Mouse (Mus musculus) liver, embryonic 12.5 days (tissue): ENCODE data around the gene Synpo2l. TPM values are rescaled to one million over a fixed set of nuclear protein-coding genes. Genes with fewer than 3 reads are reported as not detected.
"Not testable (repeated sequence)": the region's sequence is repeated elsewhere in the genome, so short reads cannot be mapped to it uniquely, and the experiment has no call there.

Experiments used
- ATAC-seq: fragments of 200-750 bp; cut with Nextera tagmentation; 2 replicates; pipeline ENCODE4 v1.8.0; 2017; ENCODE audit warnings: moderate number of reproducible peaks, mild to moderate bottlenecking, moderate library complexity
- H3K27ac ChIP-seq: fragments of 300-500 bp; sonication (generic); 2 replicates; pipeline ENCODE4 v1.5.1; 2016; ENCODE audit warnings: mild to moderate bottlenecking
- H3K27me3 ChIP-seq: fragments of 300-500 bp; sonication (generic); replicated peaks from 2 replicates; pipeline ENCODE4 v1.6.1; 2016; ENCODE audit warnings: mild to moderate bottlenecking, moderate library complexity
- H3K36me3 ChIP-seq: fragments of 300-500 bp; sonication (generic); 2 replicates; pipeline ENCODE4 v1.6.1; 2016; ENCODE audit warnings: mild to moderate bottlenecking, moderate library complexity
- H3K4me1 ChIP-seq: fragments of 300-500 bp; sonication (generic); 2 replicates; pipeline ENCODE4 v1.6.1; 2016
- H3K4me2 ChIP-seq: fragments of 300-500 bp; sonication (generic); 2 replicates; pipeline ENCODE4 v1.6.1; 2016; ENCODE audit warnings: mild to moderate bottlenecking, moderate library complexity
- H3K4me3 ChIP-seq: fragments of 300-500 bp; sonication (generic); 2 replicates; pipeline ENCODE4 v1.5.1; 2016; ENCODE audit warnings: mild to moderate bottlenecking, moderate library complexity
- H3K9ac ChIP-seq: fragments of 300-500 bp; sonication (generic); 2 replicates; pipeline ENCODE4 v1.6.1; 2016; ENCODE audit warnings: mild to moderate bottlenecking, moderate library complexity
- H3K9me3 ChIP-seq: fragments of 300-500 bp; sonication (generic); replicated peaks from 2 replicates; pipeline ENCODE4 v1.6.1; 2016; ENCODE audit warnings: mild to moderate bottlenecking, moderate library complexity
- WGBS: fragments of 180-500 bp; shearing (Covaris S2); methylation state at CpG from one replicate; pipeline ENCODE4 v1.1.7; 2016; ENCODE audit not compliant: insufficient replicate concordance; 5-methylcytosine and 5-hydroxymethylcytosine counted together
- polyA plus RNA-seq: library from polyadenylated mRNA; unstranded; fragments of >200 nt; fragmentation: Nextera tagmentation; extraction: Ambion mirVana; gene quantifications from 2 replicates; pipeline ENCODE4 v1.2.1, GENCODE M21; 2016

Synpo2l gene
- polyA plus RNA-seq = 0.25 and 0.54 TPM in 2 replicates

GRCm38 (mm10) chr14:20668154-20668810 lies at the start of gene Synpo2l:
Synpo2l (minus strand) TSS chr14:20668354.
- peaks cover 59% of the 10 kb centered on the region for H3K27me3 ChIP-seq
- no peak within 1 kb of the TSS for H3K27ac ChIP-seq
- peaks cover 5% of the 10 kb centered on the region; the same call in 1 of the 2 replicates for H3K4me1 ChIP-seq
- no peak within 1 kb of the TSS for H3K9ac ChIP-seq
- H3K9me3 ChIP-seq = no peaks in the 10 kb centered on the region
- WGBS = 64% methylated on average over 8 of the region's 8 CpGs
- no peak for ATAC-seq
- no peak within 1 kb of the TSS for H3K4me3 ChIP-seq
- H3K36me3 ChIP-seq = 0 out of 2 replicates have a peak, but pooled peaks cover 2% of the 10 kb centered on the region
- H3K4me2 ChIP-seq = no peak within 1 kb of the TSS

DNA sequence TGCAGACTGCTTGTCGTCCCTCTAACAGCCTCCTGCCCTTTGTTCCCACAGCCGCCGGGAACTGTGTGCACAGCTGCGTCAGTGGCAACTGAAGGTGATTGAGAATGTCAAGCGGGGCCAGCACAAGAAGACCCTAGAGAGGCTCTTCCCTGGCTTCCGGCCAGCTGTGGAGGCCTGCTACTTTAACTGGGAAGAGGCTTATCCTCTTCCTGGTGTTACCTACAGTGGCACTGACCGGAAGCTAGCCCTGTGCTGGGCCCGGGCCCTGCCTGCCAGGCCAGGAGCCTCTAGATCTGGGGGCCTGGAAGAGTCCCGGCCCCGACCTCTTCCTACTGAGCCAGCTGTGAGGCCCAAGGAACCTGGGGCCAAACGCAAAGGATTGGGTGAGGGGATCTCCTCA lies 45.7 kb upstream of the Synpo2l start:
- peaks cover 86% of the 10 kb centered on the region for H3K36me3 ChIP-seq
- WGBS = 71% methylated on average over 11 of the region's 11 CpGs
- no peaks in the 10 kb centered on the region for H3K27me3 ChIP-seq
- ATAC-seq = 0 out of 2 replicates have a peak, but pooled peaks have one; percentile 3
- no peak overlapping the region for H3K4me3 ChIP-seq
- H3K4me1 ChIP-seq = peaks cover 41% of the 10 kb centered on the region
- no peak overlapping the region for H3K4me2 ChIP-seq
- H3K9me3 ChIP-seq = no peaks in the 10 kb centered on the region
- no peak overlapping the region for H3K27ac ChIP-seq
- no peak overlapping the region for H3K9ac ChIP-seq

DNA sequence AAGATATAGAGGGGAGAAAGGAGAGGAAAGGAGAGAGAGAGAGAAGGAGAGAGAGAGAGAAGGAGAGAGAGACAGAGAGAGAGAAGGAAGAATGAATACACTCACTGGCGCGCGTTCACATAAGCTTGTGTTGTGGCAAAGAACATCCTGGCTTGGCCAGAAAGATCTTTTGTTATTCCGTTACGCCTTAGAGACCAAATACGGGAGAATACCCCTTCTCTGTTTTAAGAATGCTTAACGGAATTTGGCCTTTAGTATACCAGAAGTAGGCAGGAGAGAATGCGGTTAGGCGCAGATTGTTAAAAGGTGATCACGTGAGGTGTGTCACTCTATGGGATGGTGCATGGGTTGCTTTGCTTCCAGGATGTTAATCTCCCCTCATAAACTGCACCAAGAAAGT lies 40.1 kb upstream of the Synpo2l start:
- Histone ChIP-seq H3K4me3 (peak overlapping the region; percentile 91), H3K9me3 (no peaks in the 10 kb centered on the region), H3K36me3 (peaks cover 48% of the 10 kb centered on the region), H3K27ac (peak overlapping the region; percentile 87), H3K4me2 (peak overlapping the region; percentile 99), H3K4me1 (peaks cover 43% of the 10 kb centered on the region), H3K9ac (peak overlapping the region; percentile 95), H3K27me3 (no peaks in the 10 kb centered on the region)
- 27% methylated on average over 10 of the region's 10 CpGs for WGBS
- no peak for ATAC-seq

- H3K9ac ChIP-seq = peak within 1 kb of the TSS; percentile 95
- peak within 1 kb of the TSS; percentile 91 for H3K4me3 ChIP-seq
- ATAC-seq = peak; percentile 89
- peaks cover 40% of the 10 kb centered on the region for H3K36me3 ChIP-seq
- no peaks in the 10 kb centered on the region for H3K9me3 ChIP-seq
- H3K27ac ChIP-seq = peak within 1 kb of the TSS; percentile 87
- H3K4me1 ChIP-seq = peaks cover 40% of the 10 kb centered on the region
- H3K27me3 ChIP-seq = no peaks in the 10 kb centered on the region
- peak within 1 kb of the TSS; percentile 99 for H3K4me2 ChIP-seq
- under 1% methylated on average over 71 of the region's 80 CpGs for WGBS
Observed at GRCm38 (mm10) chr14:20707201-20708190, 39.3 kb upstream of the Synpo2l start, which contains the start of gene Zswim8. Zswim8 (plus strand) TSS chr14:20707552.

DNA sequence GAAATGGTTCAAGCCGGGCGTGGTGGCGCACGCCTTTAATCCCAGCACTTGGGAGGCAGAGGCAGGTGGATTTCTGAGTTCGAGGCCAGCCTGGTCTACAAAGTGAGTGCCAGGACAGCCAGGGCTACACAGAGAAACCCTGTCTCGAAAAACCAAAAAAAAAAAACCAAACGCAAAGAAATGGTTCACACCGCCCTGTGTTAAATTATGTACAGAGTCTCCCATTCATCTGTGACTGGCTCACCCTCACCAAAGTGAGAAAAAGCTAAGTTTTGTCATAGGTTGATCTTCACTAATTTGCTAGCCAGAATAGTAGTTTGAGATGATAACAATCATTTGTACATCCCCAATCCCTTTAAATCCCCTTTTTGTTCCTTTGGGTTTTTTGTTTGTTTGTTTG lies 35.3 kb upstream of the Synpo2l start:
- ATAC-seq = not testable (repeated sequence)

GRCm38 (mm10) chr14:20702741-20703381 lies 34.7 kb upstream of the Synpo2l start, which contains the start of gene Chchd1:
Chchd1 (plus strand) TSS chr14:20703006.
- Histone ChIP-seq H3K27ac (peak within 1 kb of the TSS; percentile 92), H3K9me3 (no peaks in the 10 kb centered on the region), H3K9ac (peak within 1 kb of the TSS; percentile 87), H3K4me3 (peak within 1 kb of the TSS; percentile 92), H3K4me2 (peak within 1 kb of the TSS; percentile 79), H3K27me3 (no peaks in the 10 kb centered on the region), H3K4me1 (peaks cover 58% of the 10 kb centered on the region), H3K36me3 (peaks cover 43% of the 10 kb centered on the region)
- 1% methylated on average over 61 of the region's 61 CpGs for WGBS
- ATAC-seq = peak; percentile 81

More for the DNA sequence above, 35.3 kb upstream of the Synpo2l start:
- peak overlapping the region; percentile 87 for H3K9ac ChIP-seq
- WGBS = 6% methylated on average over 8 of the region's 8 CpGs
- peak overlapping the region; percentile 92 for H3K27ac ChIP-seq
- not testable (repeated sequence) for H3K27me3 ChIP-seq, H3K9me3 ChIP-seq
- H3K4me1 ChIP-seq = peaks cover 58% of the 10 kb centered on the region
- peak overlapping the region; percentile 92 for H3K4me3 ChIP-seq
- peaks cover 37% of the 10 kb centered on the region for H3K36me3 ChIP-seq
- peak overlapping the region; percentile 79 for H3K4me2 ChIP-seq

- peak overlapping the region; percentile 92 for H3K27ac ChIP-seq
- peak overlapping the region; percentile 87 for H3K9ac ChIP-seq
- peak overlapping the region; percentile 79 for H3K4me2 ChIP-seq
- H3K9me3 ChIP-seq = no peaks in the 10 kb centered on the region
- peaks cover 47% of the 10 kb centered on the region for H3K36me3 ChIP-seq
- H3K4me1 ChIP-seq = peaks cover 64% of the 10 kb centered on the region
- H3K4me3 ChIP-seq = peak overlapping the region; percentile 92
- WGBS = 11% methylated on average over 15 of the region's 15 CpGs
- no peaks in the 10 kb centered on the region for H3K27me3 ChIP-seq
- ATAC-seq = peak; percentile 27
Observed at GRCm38 (mm10) chr14:20702096-20702740, 34.1 kb upstream of the Synpo2l start.

DNA sequence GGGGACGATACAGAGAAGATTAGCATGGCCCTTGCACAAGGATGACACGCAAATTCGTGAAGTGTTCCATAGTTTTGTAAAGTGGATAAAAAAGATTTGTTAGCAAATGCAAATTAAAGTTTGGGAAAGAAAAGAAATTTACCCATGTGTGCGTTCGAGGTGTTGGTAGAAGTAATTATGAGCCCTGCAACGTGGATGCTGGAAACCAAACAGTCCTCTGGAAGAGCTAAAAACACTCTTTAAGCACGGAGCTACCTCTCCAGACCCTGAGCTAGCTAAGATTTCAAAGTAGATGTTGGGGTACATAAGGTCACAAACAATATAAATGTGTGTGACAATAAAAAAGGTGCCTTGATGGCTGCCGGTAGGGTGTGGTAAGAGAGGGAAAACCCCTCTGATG lies 33.4 kb upstream of the Synpo2l start:
- no peak for ATAC-seq
- H3K9ac ChIP-seq = peak overlapping the region; percentile 87
- H3K4me1 ChIP-seq = peaks cover 68% of the 10 kb centered on the region
- WGBS = 65% methylated on average over 8 of the region's 8 CpGs
- peaks cover 51% of the 10 kb centered on the region for H3K36me3 ChIP-seq
- H3K4me2 ChIP-seq = peak overlapping the region; percentile 79
- H3K9me3 ChIP-seq = no peaks in the 10 kb centered on the region
- peak overlapping the region; percentile 92 for H3K4me3 ChIP-seq
- no peak overlapping the region for H3K27ac ChIP-seq
- H3K27me3 ChIP-seq = no peaks in the 10 kb centered on the region

- H3K9me3 ChIP-seq = no peaks in the 10 kb centered on the region
- H3K4me2 ChIP-seq = no peak overlapping the region
- H3K27me3 ChIP-seq = no peaks in the 10 kb centered on the region
- no peak for ATAC-seq
- H3K27ac ChIP-seq = no peak overlapping the region
- WGBS = 90% methylated on average over 3 of the region's 3 CpGs
- peaks cover 75% of the 10 kb centered on the region for H3K4me1 ChIP-seq
- H3K9ac ChIP-seq = no peak overlapping the region
- H3K36me3 ChIP-seq = peaks cover 54% of the 10 kb centered on the region
- no peak overlapping the region for H3K4me3 ChIP-seq
Observed at GRCm38 (mm10) chr14:20700362-20700761, 32.2 kb upstream of the Synpo2l start.

DNA sequence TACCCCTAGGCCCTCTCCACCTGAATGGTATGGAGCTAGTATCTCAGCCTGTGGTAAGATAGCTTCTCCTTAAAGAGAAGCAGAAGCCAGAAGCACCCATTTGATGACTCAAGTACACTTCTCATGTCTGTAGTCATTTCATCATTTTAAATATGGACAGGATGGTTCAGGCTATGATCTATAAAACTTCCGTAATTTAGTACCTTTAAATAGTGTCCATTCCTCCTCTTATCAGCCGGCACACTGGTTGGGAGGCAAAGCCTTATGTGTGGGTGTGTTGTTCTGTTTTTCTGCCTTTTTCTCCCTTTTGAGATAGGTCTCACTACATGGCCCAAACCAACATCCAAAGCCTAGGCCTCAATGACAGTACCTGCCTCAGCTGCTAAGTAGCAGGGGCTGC lies 30.4 kb upstream of the Synpo2l start:
- no peaks in the 10 kb centered on the region for H3K9me3 ChIP-seq
- H3K4me2 ChIP-seq = peak overlapping the region; percentile 14; the same call in 1 of the 2 replicates
- H3K27ac ChIP-seq = no peak overlapping the region
- ATAC-seq = no peak
- H3K36me3 ChIP-seq = peaks cover 50% of the 10 kb centered on the region
- H3K9ac ChIP-seq = no peak overlapping the region
- no peak overlapping the region for H3K4me3 ChIP-seq
- H3K27me3 ChIP-seq = no peaks in the 10 kb centered on the region
- H3K4me1 ChIP-seq = peaks cover 79% of the 10 kb centered on the region
- WGBS = 52% methylated on average over 2 of the region's 2 CpGs

- no peaks in the 10 kb centered on the region for H3K9me3 ChIP-seq
- peaks cover 65% of the 10 kb centered on the region for H3K36me3 ChIP-seq
- no peak overlapping the region for H3K9ac ChIP-seq
- 0 out of 2 replicates have a peak overlapping the region, but pooled peaks have one; percentile 94 for H3K4me3 ChIP-seq
- no peaks in the 10 kb centered on the region for H3K27me3 ChIP-seq
- H3K4me2 ChIP-seq = peak overlapping the region; percentile 90
- no peak overlapping the region for H3K27ac ChIP-seq
- H3K4me1 ChIP-seq = peaks cover 77% of the 10 kb centered on the region
- ATAC-seq = no peak
- 26% methylated on average over 1 of the region's 1 CpGs for WGBS
Observed at GRCm38 (mm10) chr14:20696986-20697385, 28.8 kb upstream of the Synpo2l start.
